Mouse (Mus musculus) heart, postnatal 0 days (tissue): ENCODE data around the gene Grin1.

ENCODE experiments used
- CTCF ChIP-seq: IDR thresholded peaks from 2 replicates; pipeline ENCODE4 v1.5.1; 2016; ENCODE audit warnings: antibody characterized with exemption, control low read depth, low read depth
- EP300 ChIP-seq: IDR thresholded peaks from 2 replicates; pipeline ENCODE4 v1.6.1; 2016; ENCODE audit warnings: antibody characterized with exemption, low read depth

- TF ChIP-seq EP300 (no peak), CTCF (no peak)
Measured at GRCm38 (mm10) chr2:25285551-25285950, 33.4 kb downstream of the Grin1 start.
